ENCODE assay signal across 8 mouse cellular contexts in the genomic region with DNA sequence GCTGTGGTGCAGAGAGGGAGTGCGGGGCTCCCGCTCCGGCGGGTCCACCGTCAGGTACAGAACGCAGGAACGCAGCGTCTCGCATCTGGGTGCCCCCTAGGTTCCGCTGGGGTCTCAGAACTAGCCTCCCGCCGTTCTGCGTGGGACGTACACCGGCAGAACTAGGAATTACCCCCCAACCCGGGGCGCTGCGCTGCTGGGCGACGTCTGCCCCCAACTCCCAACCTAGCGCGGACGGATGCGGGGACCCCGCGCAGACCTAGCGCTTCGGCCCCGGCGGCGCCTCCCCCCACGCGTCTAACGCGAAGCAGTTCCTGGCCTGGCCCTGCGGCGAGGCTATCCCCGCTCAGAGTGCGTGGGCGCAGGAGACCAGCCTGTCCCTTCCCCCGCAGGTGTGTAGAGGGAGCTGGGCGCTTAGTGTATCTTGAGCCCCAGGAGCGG. TPM values are rescaled to one million over a fixed set of nuclear protein-coding genes. Genes with fewer than 3 reads are reported as not detected.
A peak's percentile ranks its signal among the peaks of the same experiment; 100 is the strongest.
DNase-seq lines count a peak whose midpoint lies in the region; ATAC-seq and TF ChIP-seq lines count a peak whose summit lies in the region.

No protein-coding gene starts in this region.

- H3ac ChIP-seq in myocyte (ENCODE audit: control insufficient read depth, insufficient read length), result no peak overlapping the region

- H3K9ac ChIP-seq in hindbrain, embryonic 16.5 days (ENCODE audit: low read depth, low read length), result peak overlapping the region; percentile 86

- no peaks in the 10 kb centered on the region for H3K36me3 ChIP-seq in megakaryocyte, embryonic 14.5 days (replicated peaks; ENCODE audit: low read length)
- H3K36me3 ChIP-seq in hindbrain, embryonic 16.5 days (ENCODE audit: control insufficient read depth, insufficient read depth, low read length), result no peaks in the 10 kb centered on the region
- H3K36me3 ChIP-seq in myocyte (ENCODE audit: control insufficient read depth, insufficient read depth), result no peaks in the 10 kb centered on the region

- peaks cover 95% of the 10 kb centered on the region for H3K27me3 ChIP-seq in megakaryocyte, embryonic 14.5 days (replicated peaks)
- 0 out of 2 replicates have a peak, but pooled peaks cover 4% of the 10 kb centered on the region for H3K27me3 ChIP-seq in hindbrain, embryonic 16.5 days (replicated peaks; ENCODE audit: control insufficient read depth, insufficient read depth, low read length)
- H3K27me3 ChIP-seq in myocyte (ENCODE audit: control insufficient read depth, insufficient read depth, insufficient read length), result peaks cover 34% of the 10 kb centered on the region

- H3K27ac ChIP-seq in hindbrain, embryonic 16.5 days (ENCODE audit: low read depth, low read length), result peak overlapping the region; percentile 48

- H3K79me2 ChIP-seq in myocyte (ENCODE audit: control insufficient read depth, insufficient read depth), result no peaks in the 10 kb centered on the region

- DNase-seq in cerebellum, adult 9-10 months, result peak; percentile 53
- no peak for DNase-seq in cerebellum, postnatal 4 days (ENCODE audit: low spot score in 2 of 2)
- no peak for DNase-seq in yolk sac, embryonic 10.5 days (ENCODE audit: low spot score)
- DNase-seq in urinary bladder, adult 18-20 months (ENCODE audit: low spot score in 2 of 2), result no peak

- no peak for ATAC-seq in megakaryocyte, adult 5-6 weeks (ENCODE audit: poor library complexity, severe bottlenecking)
- no peak for ATAC-seq in hindbrain, embryonic 16.5 days

- H3K4me2 ChIP-seq in hindbrain, embryonic 16.5 days (ENCODE audit: low read length), result peak overlapping the region; percentile 96
- H3K4me2 ChIP-seq in myocyte (ENCODE audit: low read depth), result peak overlapping the region; percentile 98

- H3K4me1 ChIP-seq in megakaryocyte, embryonic 14.5 days, result peaks cover 83% of the 10 kb centered on the region
- peaks cover 55% of the 10 kb centered on the region for H3K4me1 ChIP-seq in hindbrain, embryonic 16.5 days (ENCODE audit: control insufficient read depth, insufficient read depth, low read depth, low read length)

- TF ChIP-seq POLR2A in myocyte (IDR thresholded peaks at IDR 0.05; ENCODE audit: insufficient read length, low read depth), result no peak

- H3K4me3 ChIP-seq in megakaryocyte, embryonic 14.5 days (replicated peaks), result peak overlapping the region; percentile 82
- peak overlapping the region; percentile 68 for H3K4me3 ChIP-seq in hindbrain, embryonic 16.5 days (ENCODE audit: low read length)
- H3K4me3 ChIP-seq in myocyte, result no peak overlapping the region

- WGBS in hindbrain, embryonic 16.5 days, result 1% methylated on average over 38 of the region's 43 CpGs

- H3K9me3 ChIP-seq in megakaryocyte, embryonic 14.5 days, result no peaks in the 10 kb centered on the region
- H3K9me3 ChIP-seq in hindbrain, embryonic 16.5 days (ENCODE audit: control insufficient read depth, low read length), result no peaks in the 10 kb centered on the region

TF ChIP-seq in myocyte, 11 proteins besides CTCF, POLR2A, EP300 and RAD21:
- TF ChIP-seq MYOD1 (IDR thresholded peaks at IDR 0.05; ENCODE audit: control insufficient read depth in 1 of 3, insufficient read length in 2 of 3, low read depth in 2 of 3) (peak in 1 of 3 experiments; percentile 6), TCF3 (IDR thresholded peaks at IDR 0.05; ENCODE audit: insufficient read length, low read depth) (no peak)

RNA-seq across cellular contexts. Expression of a gene that starts 1.8 kb away (rescaled TPM):
- 0.62 TPM in 1 of 2 replicates, not detected in the other for polyA plus RNA-seq in megakaryocyte, embryonic 14.5 days (2012; ENCODE audit: insufficient read depth, low replicate concordance)
- total RNA-seq in megakaryocyte, adult 5-6 weeks (2015), result not detected in 2 replicates
- total RNA-seq in megakaryocyte, adult 5-6 weeks (2017), result not detected in 2 replicates
- polyA plus RNA-seq in hindbrain, embryonic 16.5 days (2015; fragmentation: Nextera tagmentation; extraction: Ambion mirVana), result 15.6 and 22.4 TPM in 2 replicates
- 9.3 TPM for polyA plus RNA-seq in myocyte (2012; fragmentation: generic; extraction: Trizol)

RNA-seq across cellular contexts. Expression of a gene that starts 53.3 kb away (rescaled TPM):
- polyA plus RNA-seq in megakaryocyte, embryonic 14.5 days (2012; ENCODE audit: insufficient read depth, low replicate concordance), result 5.4 and 20.2 TPM in 2 replicates
- total RNA-seq in megakaryocyte, adult 5-6 weeks (2015), result 9.6 and 11.8 TPM in 2 replicates
- total RNA-seq in megakaryocyte, adult 5-6 weeks (2017), result 7.1 and 17.9 TPM in 2 replicates
- polyA plus RNA-seq in hindbrain, embryonic 16.5 days (2015; fragmentation: Nextera tagmentation; extraction: Ambion mirVana), result 8.5 and 10.1 TPM in 2 replicates
- polyA plus RNA-seq in myocyte (2012; fragmentation: generic; extraction: Trizol), result 59.5 TPM

RNA-seq across cellular contexts. Expression of a gene that starts 58.2 kb away (rescaled TPM):
- polyA plus RNA-seq in megakaryocyte, embryonic 14.5 days (2012; ENCODE audit: insufficient read depth, low replicate concordance), result 8.7 and 10.0 TPM in 2 replicates
- 4.5 and 4.7 TPM in 2 replicates for total RNA-seq in megakaryocyte, adult 5-6 weeks (2015)
- 5.3 and 5.6 TPM in 2 replicates for total RNA-seq in megakaryocyte, adult 5-6 weeks (2017)
- polyA plus RNA-seq in hindbrain, embryonic 16.5 days (2015; fragmentation: Nextera tagmentation; extraction: Ambion mirVana), result 15.1 and 17.1 TPM in 2 replicates
- 16.6 TPM for polyA plus RNA-seq in myocyte (2012; fragmentation: generic; extraction: Trizol)
